Mouse (Mus musculus) embryonic facial prominence, embryonic 15.5 days (tissue): Measurements from ENCODE around the gene Trim6. TPM values are rescaled to one million over a fixed set of nuclear protein-coding genes. Genes with fewer than 3 reads are reported as not detected.
A peak's percentile ranks its signal among the peaks of the same experiment; 100 is the strongest.
"Not testable (repeated sequence)": the region's sequence is repeated elsewhere in the genome, so short reads cannot be mapped to it uniquely, and the experiment has no call there.

Experiments used
- ATAC-seq: fragments of 200-750 bp; cut with Nextera tagmentation; 2 replicates; pipeline ENCODE4 v1.8.0; 2017; ENCODE audit warnings: low read depth, moderate TSS enrichment; ENCODE audit not compliant: insufficient number of reproducible peaks, low FRiP score, low TSS enrichment
- H3K27ac ChIP-seq: fragments of 300-500 bp; sonication (generic); replicated peaks from 2 replicates; pipeline ENCODE4 v1.5.1; 2015; ENCODE audit warnings: mild to moderate bottlenecking, inconsistent platforms
- H3K27me3 ChIP-seq: fragments of 300-500 bp; sonication (generic); 2 replicates; pipeline ENCODE4 v1.6.1; 2015; ENCODE audit warnings: inconsistent platforms
- H3K36me3 ChIP-seq: fragments of 300-500 bp; sonication (generic); 2 replicates; pipeline ENCODE4 v1.6.1; 2015; ENCODE audit warnings: mild to moderate bottlenecking, inconsistent platforms
- H3K4me1 ChIP-seq: fragments of 300-500 bp; sonication (generic); 2 replicates; pipeline ENCODE4 v1.6.1; 2015; ENCODE audit warnings: inconsistent platforms
- H3K4me2 ChIP-seq: fragments of 300-500 bp; sonication (generic); replicated peaks from 2 replicates; pipeline ENCODE4 v1.6.1; 2015; ENCODE audit warnings: mild to moderate bottlenecking, inconsistent platforms
- H3K4me3 ChIP-seq: fragments of 300-500 bp; sonication (generic); replicated peaks from 2 replicates; pipeline ENCODE4 v1.5.1; 2015; ENCODE audit warnings: mild to moderate bottlenecking, inconsistent platforms
- H3K9ac ChIP-seq: fragments of 300-500 bp; sonication (generic); 2 replicates; pipeline ENCODE4 v1.6.1; 2015; ENCODE audit warnings: inconsistent platforms
- H3K9me3 ChIP-seq: fragments of 300-500 bp; sonication (generic); replicated peaks from 2 replicates; pipeline ENCODE4 v1.6.1; 2016; ENCODE audit warnings: inconsistent platforms
- WGBS: fragments of 180-500 bp; shearing (Covaris S2); methylation state at CpG from one replicate; pipeline ENCODE4 v1.1.7; 2015; 5-methylcytosine and 5-hydroxymethylcytosine counted together
- polyA plus RNA-seq: library from polyadenylated mRNA; unstranded; fragments of >200 nt; fragmentation: Nextera tagmentation; extraction: Ambion mirVana; gene quantifications from 2 replicates; pipeline ENCODE4 v1.2.1, GENCODE M21; 2015

Gene Trim6
- polyA plus RNA-seq, 1 experiment from 2014 or later = 0.59 TPM

GRCm38 (mm10) chr7:104217881-104218280 lies 712 bp upstream of the Trim6 start:
- H3K4me3 ChIP-seq = no peak overlapping the region
- ATAC-seq = no peak
- no peak overlapping the region for H3K27ac ChIP-seq
- 67% methylated on average over 2 of the region's 2 CpGs for WGBS
- H3K9ac ChIP-seq = no peak overlapping the region
- 0 out of 2 replicates have a peak, but pooled peaks cover 9% of the 10 kb centered on the region for H3K4me1 ChIP-seq
- no peaks in the 10 kb centered on the region for H3K36me3 ChIP-seq
- H3K4me2 ChIP-seq = no peak overlapping the region
- H3K27me3 ChIP-seq = no peaks in the 10 kb centered on the region
- H3K9me3 ChIP-seq = no peaks in the 10 kb centered on the region

DNA sequence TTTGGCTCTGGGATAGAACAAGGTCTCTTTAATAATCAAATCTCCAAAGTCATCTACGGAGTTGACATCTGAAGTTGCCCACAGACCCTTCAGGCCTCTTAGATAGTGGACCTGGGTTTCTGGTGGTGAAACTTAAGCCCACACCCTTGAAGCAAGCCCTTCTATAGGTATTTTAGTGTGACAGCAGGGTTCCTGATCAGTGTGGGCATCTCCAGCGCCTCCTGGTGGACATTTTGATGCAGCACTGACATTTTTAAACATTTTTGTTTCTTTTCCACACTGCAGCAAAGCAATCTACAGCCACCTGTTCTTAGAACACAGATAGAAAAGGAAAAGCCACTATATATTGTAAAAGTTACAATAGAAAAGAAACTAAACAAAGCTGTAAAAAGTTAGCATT lies 12.6 kb downstream of the Trim6 start:
- Histone ChIP-seq H3K27ac (no peak overlapping the region), H3K27me3 (no peaks in the 10 kb centered on the region), H3K36me3 (no peaks in the 10 kb centered on the region), H3K4me3 (no peak overlapping the region), H3K4me2 (no peak overlapping the region), H3K4me1 (no peaks in the 10 kb centered on the region), H3K9ac (no peak overlapping the region), H3K9me3 (no peaks in the 10 kb centered on the region)
- ATAC-seq = no peak
- WGBS = 34% methylated on average over 2 of the region's 2 CpGs

GRCm38 (mm10) chr7:104240857-104241256 lies 22.3 kb downstream of the Trim6 start:
- H3K36me3 ChIP-seq = no peaks in the 10 kb centered on the region
- no peaks in the 10 kb centered on the region for H3K9me3 ChIP-seq
- no peak overlapping the region for H3K27ac ChIP-seq
- H3K4me2 ChIP-seq = no peak overlapping the region
- ATAC-seq = no peak
- no peak overlapping the region for H3K9ac ChIP-seq
- H3K4me3 ChIP-seq = no peak overlapping the region
- no peaks in the 10 kb centered on the region for H3K27me3 ChIP-seq
- H3K4me1 ChIP-seq = no peaks in the 10 kb centered on the region

GRCm38 (mm10) chr7:104243616-104244015 lies 25.0 kb downstream of the Trim6 start:
- 44% methylated on average over 1 of the region's 1 CpGs for WGBS
- H3K9ac ChIP-seq = no peak overlapping the region
- H3K4me2 ChIP-seq = no peak overlapping the region
- H3K4me3 ChIP-seq = no peak overlapping the region
- no peak overlapping the region for H3K27ac ChIP-seq
- no peak for ATAC-seq
- no peaks in the 10 kb centered on the region for H3K4me1 ChIP-seq
- H3K36me3 ChIP-seq = no peaks in the 10 kb centered on the region
- no peaks in the 10 kb centered on the region for H3K27me3 ChIP-seq
- no peaks in the 10 kb centered on the region for H3K9me3 ChIP-seq

GRCm38 (mm10) chr7:104244287-104245181 lies 25.9 kb downstream of the Trim6 start, which contains the start of gene Trim34a:
Gene Trim34a (plus strand): TSS chr7:104244457.
- H3K27me3 ChIP-seq = no peaks in the 10 kb centered on the region
- no peaks in the 10 kb centered on the region for H3K9me3 ChIP-seq
- H3K4me3 ChIP-seq = peak within 1 kb of the TSS; percentile 55
- H3K4me1 ChIP-seq = no peaks in the 10 kb centered on the region
- H3K9ac ChIP-seq = peak within 1 kb of the TSS; percentile 51
- no peaks in the 10 kb centered on the region for H3K36me3 ChIP-seq
- peak; percentile 60; the same call in 1 of the 2 replicates for ATAC-seq
- WGBS = 8% methylated on average over 13 of the region's 13 CpGs
- H3K27ac ChIP-seq = 0 out of 2 replicates have a peak within 1 kb of the TSS, but pooled peaks have one; percentile 48
- peak within 1 kb of the TSS; percentile 54 for H3K4me2 ChIP-seq

DNA sequence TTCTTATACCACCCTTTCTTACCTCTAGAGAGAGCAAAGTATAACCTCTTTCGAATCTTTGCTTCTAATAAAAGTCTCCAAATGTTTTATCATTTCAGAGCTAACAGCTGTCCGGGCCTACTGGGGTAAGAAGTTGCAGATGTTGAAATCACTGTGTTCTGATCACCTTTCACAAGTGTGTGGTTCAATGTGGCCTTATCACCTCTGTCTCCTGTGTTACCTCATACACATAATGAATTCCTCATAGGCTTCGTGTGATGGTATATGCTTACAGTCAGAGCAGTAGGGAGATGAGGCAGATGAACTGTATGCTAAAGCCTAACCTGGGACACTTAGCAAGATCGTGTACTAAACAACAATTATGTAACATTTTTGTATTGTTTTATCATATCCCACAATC lies 41.8 kb downstream of the Trim6 start:
- H3K4me1 ChIP-seq, H3K4me2 ChIP-seq, H3K9ac ChIP-seq, H3K36me3 ChIP-seq, H3K4me3 ChIP-seq, H3K27ac ChIP-seq, H3K9me3 ChIP-seq, H3K27me3 ChIP-seq, ATAC-seq: not testable (repeated sequence)
- whole genome bisulfite sequencing = 79% methylated on average over 4 of the region's 4 CpGs

- H3K4me2 ChIP-seq, H3K9me3 ChIP-seq, H3K4me3 ChIP-seq, H3K27me3 ChIP-seq, ATAC-seq, H3K36me3 ChIP-seq, H3K9ac ChIP-seq, H3K27ac ChIP-seq, H3K4me1 ChIP-seq: not testable (repeated sequence)
- 87% methylated on average over 4 of the region's 5 CpGs for WGBS
Observed at GRCm38 (mm10) chr7:104265335-104265734, 46.7 kb downstream of the Trim6 start.

GRCm38 (mm10) chr7:104279361-104279760 lies 60.8 kb downstream of the Trim6 start:
- ATAC-seq, H3K27ac ChIP-seq, H3K36me3 ChIP-seq, H3K4me2 ChIP-seq, H3K4me3 ChIP-seq, H3K9ac ChIP-seq, H3K27me3 ChIP-seq, H3K4me1 ChIP-seq, H3K9me3 ChIP-seq: not testable (repeated sequence)
- 79% methylated on average over 3 of the region's 3 CpGs for WGBS

Other genes with a start within 250 kb of the Trim6 start
- 0.07 TPM in 2 replicates for gene Olfr635, start 247.6 kb upstream of the Trim6 start, polyA plus RNA-seq
- not detected in 2 replicates for gene Olfr638, start 220.0 kb upstream of the Trim6 start, polyA plus RNA-seq
- gene Olfr639, start 201.5 kb upstream of the Trim6 start, polyA plus RNA-seq = 0.05 TPM in 2 replicates
- 0.45 and 0.84 TPM in 2 replicates for gene Olfr640, start 193.2 kb upstream of the Trim6 start, polyA plus RNA-seq
- 0.12 and 0.23 TPM in 2 replicates for gene Olfr641, start 183.3 kb upstream of the Trim6 start, polyA plus RNA-seq
- 0.08 TPM in 1 of 2 replicates, not detected in the other for gene Olfr642, start 166.1 kb upstream of the Trim6 start, polyA plus RNA-seq
- 0.03 and 0.12 TPM in 2 replicates for gene 4930516K23Rik, start 157.3 kb upstream of the Trim6 start, polyA plus RNA-seq
- gene Olfr644, start 146.9 kb upstream of the Trim6 start, polyA plus RNA-seq = 0.13 and 0.32 TPM in 2 replicates
- 0.04 and 0.24 TPM in 2 replicates for gene Olfr645, start 133.3 kb upstream of the Trim6 start, polyA plus RNA-seq
- gene Olfr646, start 113.9 kb upstream of the Trim6 start, polyA plus RNA-seq = 0.22 TPM in 1 of 2 replicates, not detected in the other
- not detected in 2 replicates for gene Ubqln5, start 89.0 kb upstream of the Trim6 start, polyA plus RNA-seq
- gene Olfr643, start 81.4 kb upstream of the Trim6 start, polyA plus RNA-seq = not detected in 2 replicates
- gene Ubqln3, start 75.5 kb upstream of the Trim6 start, polyA plus RNA-seq = 0.22 and 0.37 TPM in 2 replicates
- gene Ubqlnl, start 68.2 kb upstream of the Trim6 start, polyA plus RNA-seq = 0.12 and 0.49 TPM in 2 replicates
- 20.1 and 24.2 TPM in 2 replicates for gene Olfm5, start 54.0 kb upstream of the Trim6 start, polyA plus RNA-seq
- 0.25 and 0.27 TPM in 2 replicates for gene Olfr648, start 35.4 kb upstream of the Trim6 start, polyA plus RNA-seq
- gene Olfr649, start 22.8 kb upstream of the Trim6 start, polyA plus RNA-seq = not detected in 2 replicates
- 1.8 and 2.0 TPM in 2 replicates for gene Trim34a, start 25.7 kb downstream of the Trim6 start, polyA plus RNA-seq
- gene Trim5, start 69.3 kb downstream of the Trim6 start, polyA plus RNA-seq = 0.40 and 0.41 TPM in 2 replicates
- 7.3 and 8.0 TPM in 2 replicates for gene Trim12a, start 96.7 kb downstream of the Trim6 start, polyA plus RNA-seq
- gene Trim34b, start 110.7 kb downstream of the Trim6 start, polyA plus RNA-seq = 0.16 TPM in 1 of 2 replicates, not detected in the other
- gene Trim12c, start 134.6 kb downstream of the Trim6 start, polyA plus RNA-seq = 2.4 and 2.6 TPM in 2 replicates
- gene Trim30b, start 151.1 kb downstream of the Trim6 start, polyA plus RNA-seq = 0.13 and 0.16 TPM in 2 replicates
- gene Trim30c, start 182.0 kb downstream of the Trim6 start, polyA plus RNA-seq = 0.22 and 0.28 TPM in 2 replicates
- gene Trim30a, start 246.4 kb downstream of the Trim6 start, polyA plus RNA-seq = 1.8 and 2.3 TPM in 2 replicates